7 mouse cellular contexts compared by ENCODE assay signal in genomic region chr1:133660466-133661202, GRCm38 (mm10). TPM values are rescaled to one million over a fixed set of nuclear protein-coding genes. Genes with fewer than 3 reads are reported as not detected.
DNase-seq lines count a peak whose midpoint lies in the region; TF ChIP-seq lines count a peak whose summit lies in the region.

Zbed6 (minus strand) TSS chr1:133660885.

- no peaks in the 10 kb centered on the region for H3K27me3 ChIP-seq in midbrain, embryonic 10.5 days (ENCODE audit: low read depth, poor library complexity, severe bottlenecking)

- 3% methylated on average over 40 of the region's 41 CpGs for WGBS in midbrain, embryonic 10.5 days

- peaks cover 41% of the 10 kb centered on the region for H3K36me3 ChIP-seq in midbrain, embryonic 10.5 days

- TF ChIP-seq CTCF in cortical plate, adult 2 months (IDR thresholded peaks at IDR 0.05; ENCODE audit: extremely low read depth, insufficient read depth, low read length) = no peak

- H3K9me3 ChIP-seq in midbrain, embryonic 10.5 days (replicated peaks) = no peaks in the 10 kb centered on the region

- peaks cover 13% of the 10 kb centered on the region for H3K4me1 ChIP-seq in cortical plate, adult 2 months (ENCODE audit: control insufficient read depth, insufficient read depth, low read length)
- peaks cover 27% of the 10 kb centered on the region for H3K4me1 ChIP-seq in midbrain, embryonic 10.5 days

- no peak for TF ChIP-seq POLR2A in cortical plate, adult 2 months (IDR thresholded peaks at IDR 0.05; ENCODE audit: extremely low read depth, insufficient read depth, low read length)

- peak within 1 kb of the TSS; percentile 57 for H3K4me3 ChIP-seq in cortical plate, adult 2 months (ENCODE audit: insufficient read depth, low read length)
- peak within 1 kb of the TSS; percentile 91 for H3K4me3 ChIP-seq in midbrain, embryonic 10.5 days

- DNase-seq in adrenal gland, adult 2 months = peak; percentile 81
- DNase-seq in gastrocnemius, postnatal 10 days = peak; percentile 79
- DNase-seq in induced T-regulatory cell, adult 2 months (ENCODE audit: low read depth) = peak; percentile 60
- DNase-seq in left cerebral cortex, postnatal 4 days = peak; percentile 82
- DNase-seq in midbrain, embryonic 10.5 days (ENCODE audit: low spot score) = peak; percentile 81
- DNase-seq in spleen, adult 12 weeks (ENCODE audit: low spot score) = peak; percentile 25

- H3K27ac ChIP-seq in cortical plate, adult 2 months (ENCODE audit: insufficient read depth, low read length) = peak within 1 kb of the TSS; percentile 22; the same call in 1 of the 2 replicates
- peak within 1 kb of the TSS; percentile 97 for H3K27ac ChIP-seq in midbrain, embryonic 10.5 days (replicated peaks)

- intact Hi-C loops in left cerebral cortex, postnatal 4 days (cut with DNase I) = no loop called here

RNA-seq across cellular contexts. Expression of gene Zbed6, which starts in this region (rescaled TPM):
- total RNA-seq in adrenal gland, adult 2 months (2021) = 10 to 100 TPM in 1 of 2 experiments, 1 to 10 TPM in 1; 8.7 to 10.3 TPM
- polyA plus RNA-seq in adrenal gland, adult 2 months (2012; rRNA removed) = not detected in 2 replicates
- polyA plus RNA-seq in cortical plate, adult 2 months (2012; rRNA removed) = 4.5 and 5.9 TPM in 2 replicates
- 10 to 100 TPM; 17.4 to 22.3 TPM for total RNA-seq in gastrocnemius, postnatal 10 days (2021)
- total RNA-seq in left cerebral cortex, postnatal 4 days (2021) = 10 to 100 TPM in 1 of 2 experiments, 1 to 10 TPM in 1; 6.5 to 14.2 TPM
- polyA plus RNA-seq in midbrain, embryonic 10.5 days (2016; fragmentation: Nextera tagmentation; extraction: Ambion mirVana) = not detected in 2 replicates

Comparison
In these comparisons a context has a peak if more than half of its experiments do, and no peak if none do; other contexts are left out.
1. Peak in every context shown above with its lines: DNase-seq, H3K4me3 ChIP-seq and H3K27ac ChIP-seq.
2. Peak in DNase-seq, H3K4me3 ChIP-seq and H3K27ac ChIP-seq in midbrain, embryonic 10.5 days; RNA of the gene not detected or under 1 TPM.
3. DNase-seq: peak in every context shown above with its lines; median percentile 82 in left cerebral cortex, postnatal 4 days; 81 in adrenal gland, adult 2 months; 81 in midbrain, embryonic 10.5 days; 79 in gastrocnemius, postnatal 10 days; 60 in induced T-regulatory cell, adult 2 months; 25 in spleen, adult 12 weeks.